Mouse (Mus musculus): ENCODE measurements at regions not wholly inside any gene's neighbourhood (a gene's known extent, or its start where the extent isn't known, plus 50 kb on each side); places are given as distances from the start of the nearest gene placed in this dataset.
"Not testable (repeated sequence)": the region's sequence is repeated elsewhere in the genome, so short reads cannot be mapped to it uniquely, and the experiment has no call there.

GRCm38 (mm10) chr7:93254287-93254686 lies 174.6 kb downstream of the Fam181b start:
- not testable (repeated sequence) for DNase-seq

GRCm38 (mm10) chr7:93285748-93286147 lies 206.1 kb downstream of the Fam181b start:
- DNase-seq: no peak

- DNase-seq: no peak
These were observed 211.8 kb downstream of the Fam181b start for GRCm38 (mm10) chr7:93291457-93291856.

GRCm38 (mm10) chr7:93291945-93292696 lies 212.5 kb downstream of the Fam181b start:
- no peak for DNase-seq

- no peak for DNase-seq
These were observed 233.1 kb downstream of the Fam181b start for GRCm38 (mm10) chr7:93312731-93313130.

- DNase-seq: peak; percentile 12
These were observed 251.7 kb downstream of the Fam181b start for GRCm38 (mm10) chr7:93331351-93331750.

DNA sequence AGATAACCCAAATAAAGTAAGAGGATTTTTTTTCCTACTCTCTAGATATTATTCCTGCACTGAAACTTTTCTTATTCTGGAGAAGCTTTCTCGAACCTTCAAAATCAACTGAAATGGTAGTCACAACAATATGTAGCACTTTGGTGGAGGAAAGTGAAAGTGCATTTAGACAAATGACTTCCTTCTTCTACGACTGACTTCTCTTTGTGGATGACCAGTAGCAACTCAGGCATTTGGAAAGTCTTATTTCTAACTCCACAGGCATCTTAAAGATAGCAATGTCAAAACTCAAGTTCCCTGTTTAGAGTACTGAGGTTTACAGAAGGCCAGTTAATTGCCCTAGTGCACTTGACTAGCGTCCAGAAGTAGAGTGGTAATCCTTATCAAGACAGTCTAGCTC lies 252.5 kb downstream of the Fam181b start:
- DNase-seq: no peak

DNA sequence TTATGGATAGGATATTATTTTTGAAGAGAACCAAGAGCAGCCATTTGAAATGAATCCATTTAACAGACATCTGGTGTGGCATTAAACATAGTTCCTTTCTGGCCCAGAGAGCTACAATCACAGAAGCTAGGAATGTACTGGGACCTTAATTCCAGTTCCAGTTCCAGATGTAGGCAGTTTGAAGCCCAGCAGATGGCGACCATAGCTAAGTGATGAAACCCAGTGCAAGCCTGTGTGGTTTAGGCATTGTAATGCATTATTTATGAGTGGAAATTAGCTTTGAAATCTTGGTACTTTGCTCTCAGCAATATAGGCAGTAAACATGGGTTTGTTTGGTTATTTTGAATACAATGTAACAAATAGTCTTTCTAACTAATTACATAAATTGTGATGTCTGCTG lies 256.8 kb downstream of the Fam181b start:
- peak; percentile 46 for DNase-seq
